In the genomic region with DNA sequence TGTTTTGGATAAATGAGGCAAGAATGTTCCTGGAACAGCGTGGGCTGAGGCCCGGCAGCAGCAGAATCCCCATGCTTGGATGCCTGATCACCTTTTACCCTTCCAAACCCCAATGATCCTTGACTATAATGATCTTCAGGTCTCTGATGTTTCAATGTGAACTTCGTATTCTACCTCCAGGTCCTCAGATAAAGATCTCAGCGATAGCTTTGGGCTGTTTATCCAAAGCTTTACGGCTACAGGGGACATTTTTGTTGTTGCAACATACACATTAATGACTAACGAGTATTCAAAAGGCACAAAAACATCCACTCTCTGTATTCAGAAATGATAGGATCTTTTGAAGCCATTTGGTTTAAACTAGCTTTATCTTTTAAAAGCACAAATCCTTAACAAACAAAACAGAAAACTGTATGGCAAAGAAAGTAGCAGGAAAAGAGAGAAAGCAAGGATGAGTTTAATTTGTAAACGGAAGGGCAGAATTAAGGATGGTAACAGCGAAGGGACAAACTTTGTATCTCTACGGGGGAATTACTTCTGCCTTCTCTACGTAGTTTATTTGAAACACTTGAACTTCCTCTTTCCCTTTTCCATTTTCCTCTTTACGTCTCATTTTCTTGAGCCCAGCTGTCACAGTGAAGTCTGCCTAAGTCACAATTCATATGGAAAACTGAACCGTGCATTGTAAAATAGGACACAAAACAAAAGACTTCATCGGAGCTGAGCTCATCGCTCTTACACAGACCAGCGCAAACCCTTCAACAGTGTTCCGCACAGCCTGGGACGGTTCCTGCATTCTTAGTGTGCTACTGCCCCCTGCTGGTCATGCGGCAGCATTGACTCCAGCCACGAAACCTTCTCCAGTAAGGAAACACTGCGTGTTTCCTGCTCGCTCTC, we compare ENCODE assay signal across 8 mouse cellular contexts.
DNase-seq lines count a peak whose midpoint lies in the region; ATAC-seq and TF ChIP-seq lines count a peak whose summit lies in the region.

No protein-coding gene starts in this region.

- no peaks in the 10 kb centered on the region for H3K9me3 ChIP-seq in CH12.LX (replicated peaks; ENCODE audit: low read length)
- no peaks in the 10 kb centered on the region for H3K9me3 ChIP-seq in forebrain, embryonic 11.5 days (ENCODE audit: control insufficient read depth, low read length)
- H3K9me3 ChIP-seq in heart, embryonic 16.5 days (replicated peaks; ENCODE audit: control insufficient read depth, low read length) = no peaks in the 10 kb centered on the region
- no peaks in the 10 kb centered on the region for H3K9me3 ChIP-seq in liver, embryonic 15.5 days (replicated peaks)
- H3K9me3 ChIP-seq in neural tube, embryonic 12.5 days = no peaks in the 10 kb centered on the region

- no peak; the same call in none of the 2 replicates for TF ChIP-seq RAD21 in CH12.LX (IDR thresholded peaks at IDR 0.05; ENCODE audit: low read depth, low read length)

- peak overlapping the region; percentile 90 for H3K4me2 ChIP-seq in CH12.LX (ENCODE audit: insufficient read depth, low read depth, poor library complexity, severe bottlenecking)
- H3K4me2 ChIP-seq in forebrain, embryonic 11.5 days (ENCODE audit: low read depth, low read length, severe bottlenecking) = peak overlapping the region; percentile 65
- H3K4me2 ChIP-seq in heart, embryonic 16.5 days (ENCODE audit: low read depth, low read length) = peak overlapping the region; percentile 97
- H3K4me2 ChIP-seq in liver, embryonic 15.5 days = peak overlapping the region; percentile 69
- peak overlapping the region; percentile 58 for H3K4me2 ChIP-seq in neural tube, embryonic 12.5 days (replicated peaks)

- peak overlapping the region; percentile 57 to 63 (median 60) for H3K4me3 ChIP-seq in CH12.LX (replicated peaks in 1 of 3; ENCODE audit: low read depth in 2 of 3, low read length in 2 of 3, poor library complexity in 1 of 3)
- peak overlapping the region; percentile 28 for H3K4me3 ChIP-seq in forebrain, embryonic 11.5 days (ENCODE audit: low read depth, low read length)
- H3K4me3 ChIP-seq in heart, embryonic 16.5 days (ENCODE audit: low read length) = peak overlapping the region; percentile 56
- H3K4me3 ChIP-seq in liver, embryonic 15.5 days (replicated peaks) = peak overlapping the region; percentile 51
- H3K4me3 ChIP-seq in neural tube, embryonic 12.5 days = peak overlapping the region; percentile 27; the same call in 1 of the 2 replicates

- H3K79me2 ChIP-seq in CH12.LX (replicated peaks; ENCODE audit: control insufficient read depth, extremely low read depth, insufficient read depth, poor library complexity, severe bottlenecking) = no peaks in the 10 kb centered on the region

- peak; percentile 84 for TF ChIP-seq EP300 in CH12.LX (IDR thresholded peaks at IDR 0.05; ENCODE audit: low read length)

- H3K36me3 ChIP-seq in CH12.LX (replicated peaks in 1 of 2; ENCODE audit: control insufficient read depth in 1 of 2, insufficient read depth in 1 of 2, low read length in 1 of 2) = no peaks in the 10 kb centered on the region
- no peaks in the 10 kb centered on the region for H3K36me3 ChIP-seq in forebrain, embryonic 11.5 days (ENCODE audit: control insufficient read depth, insufficient read depth, low read length)
- no peaks in the 10 kb centered on the region for H3K36me3 ChIP-seq in heart, embryonic 16.5 days (ENCODE audit: control insufficient read depth, insufficient read depth)
- H3K36me3 ChIP-seq in liver, embryonic 15.5 days (replicated peaks) = no peaks in the 10 kb centered on the region
- no peaks in the 10 kb centered on the region for H3K36me3 ChIP-seq in neural tube, embryonic 12.5 days

- peaks cover 4 to 28% of the 10 kb centered on the region in 2 experiments; a peak in 3 of 4 replicates for H3K4me1 ChIP-seq in CH12.LX (ENCODE audit: control insufficient read depth in 1 of 2, insufficient read depth in 2 of 2)
- peaks cover 4% of the 10 kb centered on the region for H3K4me1 ChIP-seq in forebrain, embryonic 11.5 days (replicated peaks; ENCODE audit: control insufficient read depth, insufficient read depth, low read length)
- peaks cover 10% of the 10 kb centered on the region for H3K4me1 ChIP-seq in heart, embryonic 16.5 days (ENCODE audit: control insufficient read depth, insufficient read depth, low read length)
- peaks cover 21% of the 10 kb centered on the region for H3K4me1 ChIP-seq in liver, embryonic 15.5 days (replicated peaks)
- H3K4me1 ChIP-seq in neural tube, embryonic 12.5 days = peaks cover 9% of the 10 kb centered on the region; the same call in 1 of the 2 replicates

- H3K9ac ChIP-seq in CH12.LX (ENCODE audit: insufficient read depth, low read depth) = peak overlapping the region; percentile 81
- peak overlapping the region; percentile 47; the same call in 1 of the 2 replicates for H3K9ac ChIP-seq in forebrain, embryonic 11.5 days (ENCODE audit: low read length)
- peak overlapping the region; percentile 80 for H3K9ac ChIP-seq in heart, embryonic 16.5 days (ENCODE audit: low read length)
- H3K9ac ChIP-seq in liver, embryonic 15.5 days = no peak overlapping the region
- peak overlapping the region; percentile 21; the same call in 1 of the 2 replicates for H3K9ac ChIP-seq in neural tube, embryonic 12.5 days

- 9% methylated on average over 21 of the region's 21 CpGs for WGBS in forebrain, embryonic 11.5 days
- WGBS in heart, embryonic 16.5 days = 7% methylated on average over 21 of the region's 21 CpGs
- 7% methylated on average over 21 of the region's 21 CpGs for WGBS in liver, embryonic 15.5 days (ENCODE audit: insufficient replicate concordance)
- WGBS in neural tube, embryonic 12.5 days = 12% methylated on average over 21 of the region's 21 CpGs

- TF ChIP-seq CTCF in CH12.LX (conservative IDR thresholded peaks at IDR 0.05 in 1 of 2, IDR thresholded peaks at IDR 0.05 in 1 of 2; ENCODE audit: low read depth in 2 of 2, low read length in 2 of 2) = peak; percentile 97 to 99

- peak; percentile 96 for DNase-seq in CH12.LX (ENCODE audit: extremely low read depth)
- DNase-seq in c-Kit-positive CD71-positive TER-119-negative erythroid progenitor cells, embryonic 14.5 days (ENCODE audit: low read depth) = peak; percentile 82
- peak; percentile 95 for DNase-seq in forebrain, embryonic 11.5 days (ENCODE audit: low spot score)
- DNase-seq in kidney, postnatal 36 days = peak; percentile 88 to 93
- peak; percentile 93 for DNase-seq in telencephalon, adult 2 months (ENCODE audit: low read depth, low spot score)

- H3K27ac ChIP-seq in CH12.LX (ENCODE audit: insufficient read depth, low read depth) = peak overlapping the region; percentile 45; the same call in 1 of the 2 replicates
- no peak overlapping the region for H3K27ac ChIP-seq in forebrain, embryonic 11.5 days (ENCODE audit: low read depth, low read length)
- H3K27ac ChIP-seq in heart, embryonic 16.5 days (ENCODE audit: low read length) = peak overlapping the region; percentile 49
- 0 out of 2 replicates have a peak overlapping the region, but pooled peaks have one; percentile 14 for H3K27ac ChIP-seq in liver, embryonic 15.5 days (replicated peaks)
- H3K27ac ChIP-seq in neural tube, embryonic 12.5 days = no peak overlapping the region

- ATAC-seq in forebrain, embryonic 11.5 days (replicated peaks; ENCODE audit: low FRiP score) = peak; percentile 89
- peak; percentile 80 for ATAC-seq in heart, embryonic 16.5 days (replicated peaks; ENCODE audit: extremely low read depth, insufficient read depth, low FRiP score)
- ATAC-seq in liver, embryonic 15.5 days (ENCODE audit: insufficient read depth) = peak; percentile 63
- peak; percentile 87 for ATAC-seq in neural tube, embryonic 12.5 days (ENCODE audit: low FRiP score, low read depth)

- in situ Hi-C loops in CH12.LX (cut with MboI; ENCODE audit: low pct_ligation_motif_present, low pct_unique_long_range_greater_than_20kb, low sequenced_read_pairs) = loop anchor here (10.0 to 25.0 kb wide), 4 partner anchors 322 to 699 kb away; no protein-coding TSS in a partner anchor

- peak; percentile 51 for TF ChIP-seq POLR2A in CH12.LX (IDR thresholded peaks at IDR 0.05; ENCODE audit: low read depth, low read length)

- dilution Hi-C loops in CH12.LX (cut with MboI; ENCODE audit: extremely low pct_ligation_motif_present, extremely low pct_unique_long_range_greater_than_20kb, low sequenced_read_pairs) = no loop called here

- H3K27me3 ChIP-seq in CH12.LX (replicated peaks) = no peaks in the 10 kb centered on the region
- no peaks in the 10 kb centered on the region for H3K27me3 ChIP-seq in forebrain, embryonic 11.5 days (ENCODE audit: control insufficient read depth, insufficient read depth, low read length)
- H3K27me3 ChIP-seq in heart, embryonic 16.5 days (ENCODE audit: control insufficient read depth, insufficient read depth, low read length) = no peaks in the 10 kb centered on the region
- H3K27me3 ChIP-seq in liver, embryonic 15.5 days = peaks cover 5% of the 10 kb centered on the region
- H3K27me3 ChIP-seq in neural tube, embryonic 12.5 days (replicated peaks) = no peaks in the 10 kb centered on the region

TF ChIP-seq in CH12.LX, 34 proteins besides CTCF, POLR2A, EP300 and RAD21 (continues in another document):
- TF ChIP-seq NELFE (IDR thresholded peaks at IDR 0.05; ENCODE audit: low read depth, low read length) = peak; percentile 82
- no peak for TF ChIP-seq ZKSCAN1 (IDR thresholded peaks at IDR 0.05; ENCODE audit: borderline replicate concordance, low read depth, low read length)
- peak; percentile 64; the same call in 1 of the 2 replicates for TF ChIP-seq RCOR1 (conservative IDR thresholded peaks at IDR 0.05; ENCODE audit: low read depth, low read length)
- peak; percentile 72; the same call in 1 of the 2 replicates for TF ChIP-seq CHD1 (IDR thresholded peaks at IDR 0.05; ENCODE audit: low read depth, low read length)
- TF ChIP-seq KAT2A (IDR thresholded peaks at IDR 0.05; ENCODE audit: insufficient replicate concordance, low read length) = peak; percentile 65; the same call in 1 of the 2 replicates
- TF ChIP-seq TCF12 (IDR thresholded peaks at IDR 0.05; ENCODE audit: low read depth, low read length) = peak; percentile 77
- TF ChIP-seq TBP (conservative IDR thresholded peaks at IDR 0.05; ENCODE audit: low read depth, low read length) = peak; percentile 73; the same call in 1 of the 2 replicates
- TF ChIP-seq NRF1 (IDR thresholded peaks at IDR 0.05; ENCODE audit: low read depth, low read length) = peak; percentile 42; the same call in 1 of the 2 replicates
- TF ChIP-seq ELF1 (IDR thresholded peaks at IDR 0.05; ENCODE audit: low read depth, low read length) = peak; percentile 79
- peak; percentile 71 for TF ChIP-seq ZC3H11A (IDR thresholded peaks at IDR 0.05; ENCODE audit: low read depth, low read length)
- TF ChIP-seq ETS1 (conservative IDR thresholded peaks at IDR 0.05; ENCODE audit: low read depth, low read length) = peak; percentile 79
- no peak; the same call in 1 of the 2 replicates for TF ChIP-seq CHD2 (IDR thresholded peaks at IDR 0.05; ENCODE audit: low read length)
- TF ChIP-seq MAZ (IDR thresholded peaks at IDR 0.05; ENCODE audit: low read depth, low read length) = peak; percentile 78; the same call in 1 of the 2 replicates
- TF ChIP-seq ZMIZ1 (IDR thresholded peaks at IDR 0.05; ENCODE audit: low read depth, low read length) = no peak
- TF ChIP-seq SIN3A (IDR thresholded peaks at IDR 0.05; ENCODE audit: low read length) = peak; percentile 96
- peak; percentile 83 for TF ChIP-seq JUND (conservative IDR thresholded peaks at IDR 0.05; ENCODE audit: low read depth, low read length)

Comparison
In these comparisons a context has a peak if more than half of its experiments do, and no peak if none do; other contexts are left out.
1. H3K27ac ChIP-seq: peak in CH12.LX (single experiment), heart, embryonic 16.5 days (single experiment) and liver, embryonic 15.5 days (single experiment); none in forebrain, embryonic 11.5 days (single experiment) and neural tube, embryonic 12.5 days (single experiment).
2. Peak in every context shown above with its lines, with median percentiles within 50 percentile points of each other: DNase-seq, H3K4me2 ChIP-seq, H3K4me3 ChIP-seq and ATAC-seq.